Mouse (Mus musculus) MEL (cell line): Measurements from ENCODE around the gene Rbbp6. TPM values are rescaled to one million over a fixed set of nuclear protein-coding genes. Genes with fewer than 3 reads are reported as not detected.

Source experiments
- DNase-seq: peaks from one replicate; pipeline ENCODE4 v3.0.0; 2011; ENCODE audit warnings: low read depth, low spot score
- H3K27ac ChIP-seq: 2 replicates; pipeline ENCODE4 v1.5.1; 2012; ENCODE audit warnings: low read depth, mild to moderate bottlenecking, control low read depth, low read length, moderate library complexity; ENCODE audit not compliant: control insufficient read depth
- H3K27me3 ChIP-seq, 2 experiments: fragments of 150-350 bp in 1 of 2; sonication (generic) in 1 of 2; 2 replicates each; pipeline ENCODE4 v1.6.1; 2012; ENCODE audit warnings: low read length in 2 of 2, mild to moderate bottlenecking in 2 of 2, improper control_type of control experiment in 1 of 2, moderate library complexity in 1 of 2; ENCODE audit not compliant: insufficient read depth in 2 of 2, control insufficient read depth in 1 of 2
- H3K36me3 ChIP-seq, 2 experiments: 2 replicates each; pipeline ENCODE4 v1.6.1; 2012 to 2014; ENCODE audit warnings: low read length in 2 of 2, improper control_type of control experiment in 1 of 2, inconsistent platforms in 1 of 2, mild to moderate bottlenecking in 1 of 2; ENCODE audit not compliant: insufficient read depth in 2 of 2, control insufficient read depth in 1 of 2
- H3K4me1 ChIP-seq, 2 experiments: fragments of 150-350 bp in 1 of 2; sonication (generic) in 1 of 2; 2 replicates each; pipeline ENCODE4 v1.6.1; 2012; ENCODE audit warnings: low read length in 2 of 2, improper control_type of control experiment in 1 of 2, mild to moderate bottlenecking in 1 of 2; ENCODE audit not compliant: insufficient read depth in 2 of 2, control insufficient read depth in 1 of 2
- H3K4me3 ChIP-seq, 2 experiments: fragments of 150-350 bp in 1 of 2; sonication (generic) in 1 of 2; 2 replicates each; pipeline ENCODE4 v1.5.1; 2012; ENCODE audit warnings: low read depth in 2 of 2, low read length in 2 of 2, mild to moderate bottlenecking in 2 of 2, moderate library complexity in 2 of 2, control low read depth in 1 of 2, improper control_type of control experiment in 1 of 2; ENCODE audit not compliant: control insufficient read depth in 1 of 2, insufficient read depth in 1 of 2
- H3K79me2 ChIP-seq: 2 replicates; pipeline ENCODE4 v1.6.1; 2012; ENCODE audit warnings: mild to moderate bottlenecking, low read length, moderate library complexity; ENCODE audit not compliant: control insufficient read depth, poor library complexity, insufficient read depth
- H3K9ac ChIP-seq: 2 replicates; pipeline ENCODE4 v1.6.1; 2012; ENCODE audit warnings: low read depth, mild to moderate bottlenecking, control low read depth, low read length, moderate library complexity; ENCODE audit not compliant: control insufficient read depth, poor library complexity, severe bottlenecking
- H3K9me3 ChIP-seq: fragments of 150-350 bp; sonication (generic); replicated peaks from 2 replicates; pipeline ENCODE4 v1.6.1; 2012; ENCODE audit warnings: mild to moderate bottlenecking, low read length, improper control_type of control experiment, moderate library complexity; ENCODE audit not compliant: insufficient read depth
- BHLHE40 ChIP-seq: IDR thresholded peaks from 2 replicates; pipeline ENCODE4 v1.6.1; 2012; ENCODE audit warnings: low read depth, mild to moderate bottlenecking, inconsistent platforms, low read length, improper control_type of control experiment, borderline replicate concordance
- CHD2 ChIP-seq: IDR thresholded peaks from 2 replicates; pipeline ENCODE4 v1.6.1; 2011; ENCODE audit warnings: low read length, improper control_type of control experiment
- CTCF ChIP-seq, 3 experiments: IDR thresholded peaks in 2 of 3; conservative IDR thresholded peaks in 1 of 3; 2 replicates each; pipeline ENCODE4 v1.5.1; 2011 to 2012; ENCODE audit warnings: low read length in 3 of 3, low read depth in 2 of 3, mild to moderate bottlenecking in 2 of 3, improper control_type of control experiment in 1 of 3, inconsistent platforms in 1 of 3, mixed read lengths in 1 of 3, moderate library complexity in 1 of 3; ENCODE audit not compliant: control insufficient read depth in 1 of 3, insufficient read depth in 1 of 3, poor library complexity in 1 of 3, severe bottlenecking in 1 of 3
- E2F4 ChIP-seq: IDR thresholded peaks from 2 replicates; pipeline ENCODE4 v1.6.1; 2011; ENCODE audit warnings: low read depth, low read length, improper control_type of control experiment, borderline replicate concordance
- ELF1 ChIP-seq: IDR thresholded peaks from 2 replicates; pipeline ENCODE4 v1.6.1; 2014; ENCODE audit warnings: low read depth, mild to moderate bottlenecking, inconsistent platforms, low read length, improper control_type of control experiment, moderate library complexity
- EP300 ChIP-seq, 2 experiments: IDR thresholded peaks; 2 replicates each; pipeline ENCODE4 v1.6.1; 2011; ENCODE audit warnings: improper control_type of control experiment in 2 of 2, low read length in 2 of 2, low read depth in 1 of 2, mild to moderate bottlenecking in 1 of 2
- ETS1 ChIP-seq: IDR thresholded peaks from 2 replicates; pipeline ENCODE4 v1.6.1; 2012; ENCODE audit warnings: low read depth, mild to moderate bottlenecking, inconsistent platforms, low read length, improper control_type of control experiment, moderate library complexity
- GABPA ChIP-seq: IDR thresholded peaks from 2 replicates; pipeline ENCODE4 v1.6.1; 2012; ENCODE audit warnings: low read depth, mild to moderate bottlenecking, inconsistent platforms, low read length, improper control_type of control experiment, moderate library complexity
- GATA1 ChIP-seq: IDR thresholded peaks from 2 replicates; pipeline ENCODE4 v1.6.1; 2011; ENCODE audit warnings: low read depth, low read length, improper control_type of control experiment
- HCFC1 ChIP-seq: IDR thresholded peaks from 2 replicates; pipeline ENCODE4 v1.6.1; 2012; ENCODE audit warnings: low read depth, mild to moderate bottlenecking, inconsistent platforms, low read length, improper control_type of control experiment, moderate library complexity
- JUND ChIP-seq: IDR thresholded peaks from 2 replicates; pipeline ENCODE4 v1.6.1; 2011; ENCODE audit warnings: low read depth, mild to moderate bottlenecking, improper control_type of control experiment, low read length
- MAFK ChIP-seq: IDR thresholded peaks from 2 replicates; pipeline ENCODE4 v1.6.1; 2011; ENCODE audit warnings: low read depth, mild to moderate bottlenecking, low read length, improper control_type of control experiment, borderline replicate concordance
- MAZ ChIP-seq: IDR thresholded peaks from 2 replicates; pipeline ENCODE4 v1.6.1; 2012; ENCODE audit warnings: low read depth, mild to moderate bottlenecking, inconsistent platforms, low read length, improper control_type of control experiment
- MEF2A ChIP-seq: IDR thresholded peaks from 2 replicates; pipeline ENCODE4 v1.6.1; 2014; ENCODE audit warnings: low read depth, mild to moderate bottlenecking, inconsistent platforms, low read length, improper control_type of control experiment; ENCODE audit not compliant: poor library complexity, insufficient replicate concordance, severe bottlenecking; ENCODE audit errors: extremely low read depth
- MXI1 ChIP-seq: IDR thresholded peaks from 2 replicates; pipeline ENCODE4 v1.6.1; 2011; ENCODE audit warnings: mild to moderate bottlenecking, low read depth, low read length, improper control_type of control experiment
- MYB ChIP-seq: IDR thresholded peaks from 2 replicates; pipeline ENCODE4 v1.6.1; 2011; ENCODE audit warnings: mild to moderate bottlenecking, low read depth, low read length, improper control_type of control experiment
- MYC ChIP-seq: IDR thresholded peaks from 2 replicates; pipeline ENCODE4 v1.6.1; 2011; ENCODE audit warnings: low read depth, mild to moderate bottlenecking, low read length, improper control_type of control experiment, moderate library complexity
- NELFE ChIP-seq: IDR thresholded peaks from 2 replicates; pipeline ENCODE4 v1.6.1; 2011; ENCODE audit warnings: low read depth, low read length, improper control_type of control experiment
- NRF1 ChIP-seq: IDR thresholded peaks from 2 replicates; pipeline ENCODE4 v1.6.1; 2014; ENCODE audit warnings: low read depth, mild to moderate bottlenecking, inconsistent platforms, low read length, improper control_type of control experiment, moderate library complexity; ENCODE audit not compliant: poor library complexity, insufficient read depth, severe bottlenecking
- POLR2A ChIP-seq, 2 experiments: IDR thresholded peaks; 2 replicates each; pipeline ENCODE4 v1.6.1; 2011 to 2012; ENCODE audit warnings: low read length in 2 of 2, mild to moderate bottlenecking in 2 of 2, control low read depth in 1 of 2, improper control_type of control experiment in 1 of 2, low read depth in 1 of 2, moderate library complexity in 1 of 2; ENCODE audit not compliant: control insufficient read depth in 1 of 2, insufficient read depth in 1 of 2, poor library complexity in 1 of 2
- POLR2AphosphoS2 ChIP-seq: IDR thresholded peaks from 2 replicates; pipeline ENCODE4 v1.6.1; 2011; ENCODE audit warnings: low read length, improper control_type of control experiment
- POLR2AphosphoS5 ChIP-seq: IDR thresholded peaks from 2 replicates; pipeline ENCODE4 v1.6.1; 2012; ENCODE audit warnings: low read depth, borderline replicate concordance, mild to moderate bottlenecking, inconsistent platforms, low read length, moderate library complexity, mixed read lengths
- RAD21 ChIP-seq: IDR thresholded peaks from 2 replicates; pipeline ENCODE4 v1.6.1; 2011; ENCODE audit warnings: mild to moderate bottlenecking, low read depth, low read length, improper control_type of control experiment
- RCOR1 ChIP-seq: IDR thresholded peaks from 2 replicates; pipeline ENCODE4 v1.6.1; 2012; ENCODE audit warnings: low read depth, mild to moderate bottlenecking, inconsistent platforms, low read length, improper control_type of control experiment
- SMC3 ChIP-seq: IDR thresholded peaks from 2 replicates; pipeline ENCODE4 v1.6.1; 2011; ENCODE audit warnings: low read depth, low read length, improper control_type of control experiment
- TAL1 ChIP-seq: IDR thresholded peaks from 2 replicates; pipeline ENCODE4 v1.6.1; 2012; ENCODE audit warnings: mild to moderate bottlenecking, inconsistent platforms, low read length, moderate library complexity, mixed read lengths
- TBP ChIP-seq: IDR thresholded peaks from 2 replicates; pipeline ENCODE4 v1.8.0; 2011; ENCODE audit warnings: low read depth, low read length, improper control_type of control experiment
- TCF12 ChIP-seq: IDR thresholded peaks from 2 replicates; pipeline ENCODE4 v1.6.1; 2014; ENCODE audit warnings: low read depth, mild to moderate bottlenecking, inconsistent platforms, low read length, improper control_type of control experiment, moderate library complexity
- UBTF ChIP-seq: IDR thresholded peaks from 2 replicates; pipeline ENCODE4 v1.6.1; 2012; ENCODE audit warnings: low read depth, mild to moderate bottlenecking, inconsistent platforms, low read length, improper control_type of control experiment, moderate library complexity, borderline replicate concordance; ENCODE audit not compliant: insufficient read depth
- USF1 ChIP-seq: IDR thresholded peaks from 2 replicates; pipeline ENCODE4 v1.6.1; 2014; ENCODE audit warnings: low read depth, mild to moderate bottlenecking, inconsistent platforms, low read length, improper control_type of control experiment, moderate library complexity
- USF2 ChIP-seq, 2 experiments: IDR thresholded peaks; 2 replicates each; pipeline ENCODE4 v1.6.1; 2011 to 2012; ENCODE audit warnings: improper control_type of control experiment in 2 of 2, low read length in 2 of 2, borderline replicate concordance in 1 of 2, inconsistent platforms in 1 of 2, low read depth in 1 of 2, mild to moderate bottlenecking in 1 of 2; ENCODE audit not compliant: insufficient read depth in 1 of 2
- ZC3H11A ChIP-seq: IDR thresholded peaks from 2 replicates; pipeline ENCODE4 v1.6.1; 2012; ENCODE audit warnings: low read depth, mild to moderate bottlenecking, inconsistent platforms, low read length, improper control_type of control experiment
- ZKSCAN1 ChIP-seq: IDR thresholded peaks from 2 replicates; pipeline ENCODE4 v1.6.1; 2012; ENCODE audit warnings: low read depth, mild to moderate bottlenecking, inconsistent platforms, low read length, improper control_type of control experiment, moderate library complexity
- ZMIZ1 ChIP-seq: IDR thresholded peaks from 2 replicates; pipeline ENCODE4 v1.6.1; 2012; ENCODE audit warnings: low read depth, mild to moderate bottlenecking, inconsistent platforms, low read length, improper control_type of control experiment, moderate library complexity
- ZNF384 ChIP-seq: IDR thresholded peaks from 2 replicates; pipeline ENCODE4 v1.6.1; 2012; ENCODE audit warnings: low read depth, mild to moderate bottlenecking, inconsistent platforms, low read length, improper control_type of control experiment
- polyA plus RNA-seq, 2 experiments: library from polyadenylated mRNA; stranded (reverse) in 1 of 2; unstranded in 1 of 2; fragments of >175 nt in 1 of 2; fragments of >200 nt in 1 of 2; gene quantifications; 2 replicates each; pipeline versions ENCODE4 v1.2.1 to v1.2.4; 2012; ENCODE audit warnings: low replicate concordance in 2 of 2, low read depth in 1 of 2; ENCODE audit not compliant: insufficient read length in 2 of 2, insufficient read depth in 1 of 2, missing spikeins in 1 of 2
- total RNA-seq: library from RNA; depleted of rRNA; stranded (reverse); fragments of 300-350 nt; gene quantifications from 2 replicates; pipeline ENCODE4 v1.2.3, GENCODE M21; 2012

Rbbp6 gene
- total and polyA plus RNA-seq, 3 experiments, result 22.7 to 70.6 TPM; not detected in 1

DNA sequence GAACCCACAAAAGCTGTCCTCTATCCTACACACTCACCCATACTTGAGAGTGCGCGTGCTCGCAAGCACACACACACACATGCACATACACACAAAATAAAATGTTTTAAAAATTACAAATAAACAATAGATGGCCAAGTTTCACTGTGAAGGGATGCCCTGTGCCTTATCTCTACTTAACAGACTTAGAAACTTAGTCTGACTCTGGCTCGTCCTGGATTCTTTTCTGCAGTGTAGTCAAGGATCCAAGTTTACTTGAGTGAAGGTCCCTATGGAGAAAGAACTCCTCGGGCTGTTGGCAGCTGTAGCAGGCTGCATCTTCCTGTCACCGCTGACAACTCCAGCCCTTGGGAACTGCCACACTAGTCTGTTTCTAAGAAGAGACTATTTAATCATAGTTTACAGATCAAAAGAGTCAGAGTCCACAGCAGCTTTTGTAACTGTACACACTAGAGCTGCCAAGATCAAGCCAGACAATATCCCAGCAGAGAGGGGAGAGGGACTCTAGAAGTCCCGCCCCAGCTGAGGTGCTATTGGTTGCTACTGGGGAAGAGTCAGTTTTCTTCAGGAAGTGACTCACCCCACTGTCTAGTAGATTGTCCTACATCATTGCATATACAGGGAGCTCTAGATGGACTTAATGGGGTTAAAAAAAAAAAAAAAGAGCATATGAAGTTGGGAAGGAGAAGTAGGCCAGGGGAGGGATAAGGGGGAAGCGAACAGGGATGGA is 10.1 kb upstream of the Rbbp6 start:
- H3K27ac ChIP-seq, result peak overlapping the region; percentile 94
- peak; percentile 96 for DNase-seq
- peaks cover 5 to 16% of the 10 kb centered on the region in 2 experiments; a peak in 3 of 4 replicates for H3K4me1 ChIP-seq
- TF ChIP-seq MYB (0 out of 2 replicates have a peak, but pooled peaks have one; percentile 3), ZNF384 (peak; percentile 98), MEF2A (no peak), MXI1 (peak; percentile 27), E2F4 (no peak), ELF1 (peak; percentile 74), MYC (peak; percentile 30; the same call in 1 of the 2 replicates), BHLHE40 (peak; percentile 19; the same call in 1 of the 2 replicates), HCFC1 (peak; percentile 65), POLR2AphosphoS2 (peak; percentile 69; the same call in 1 of the 2 replicates), ZMIZ1 (peak; percentile 79; the same call in 1 of the 2 replicates), CHD2 (no peak), NRF1 (peak; percentile 45; the same call in 1 of the 2 replicates), ZKSCAN1 (no peak), JUND (peak; percentile 93), TAL1 (peak; percentile 71), RAD21 (no peak), MAFK (no peak), ETS1 (peak; percentile 59; the same call in 1 of the 2 replicates), TBP (peak; percentile 88), EP300 (IDR thresholded peaks at IDR 0.05; ENCODE audit: low read depth in 1 of 2, low read length in 2 of 2) (no peak), CTCF (IDR thresholded peaks at IDR 0.05 in 2 of 3, conservative IDR thresholded peaks at IDR 0.05 in 1 of 3; ENCODE audit: control insufficient read depth in 1 of 3, insufficient read depth in 1 of 3, low read depth in 2 of 3, low read length in 3 of 3, poor library complexity in 1 of 3, severe bottlenecking in 1 of 3) (no peak), ZC3H11A (no peak), MAZ (peak; percentile 63), GABPA (no peak), RCOR1 (peak; percentile 48; the same call in 1 of the 2 replicates), POLR2A (IDR thresholded peaks at IDR 0.05; ENCODE audit: control insufficient read depth in 1 of 2, insufficient read depth in 1 of 2, low read depth in 1 of 2, low read length in 2 of 2, poor library complexity in 1 of 2) (peak; percentile 39 to 85; a peak in 3 of 4 replicates), GATA1 (peak; percentile 53), UBTF (no peak), USF2 (IDR thresholded peaks at IDR 0.05; ENCODE audit: borderline replicate concordance in 1 of 2, insufficient read depth in 1 of 2, low read depth in 1 of 2, low read length in 2 of 2) (no peak), NELFE (peak; percentile 78), POLR2AphosphoS5 (no peak), SMC3 (no peak), TCF12 (peak; percentile 26; the same call in 1 of the 2 replicates), USF1 (no peak)

More for the DNA sequence above, 10.1 kb upstream of the Rbbp6 start:
- H3K4me3 ChIP-seq, result peak overlapping the region; percentile 45 to 71
- H3K9ac ChIP-seq, result peak overlapping the region; percentile 63
- no peaks in the 10 kb centered on the region for H3K27me3 ChIP-seq
- no peaks in the 10 kb centered on the region for H3K9me3 ChIP-seq
- peaks cover 0 to 10% of the 10 kb centered on the region in 2 experiments; a peak in 2 of 4 replicates for H3K36me3 ChIP-seq
- H3K79me2 ChIP-seq, result no peaks in the 10 kb centered on the region
